Mouse (Mus musculus) heart, adult 2 months (tissue): ENCODE data around the gene Polq. TPM values are rescaled to one million over a fixed set of nuclear protein-coding genes. Genes with fewer than 3 reads are reported as not detected.

Experiments used
- DNase-seq, 2 experiments: peaks; one replicate each; pipeline ENCODE4 v3.0.0; 2021
- H3K27ac ChIP-seq: fragments of 200-600 bp; 2 replicates; pipeline ENCODE4 v1.8.1; 2022
- H3K27me3 ChIP-seq: fragments of 200-500 bp; 2 replicates; pipeline ENCODE4 v1.6.1; 2012; ENCODE audit warnings: mild to moderate bottlenecking, low read length, inconsistent platforms, mixed read lengths; ENCODE audit not compliant: control insufficient read depth, insufficient read depth
- H3K36me3 ChIP-seq: fragments of 200-500 bp; 2 replicates; pipeline ENCODE4 v1.6.1; 2012; ENCODE audit warnings: low read length, inconsistent platforms; ENCODE audit not compliant: control insufficient read depth, insufficient read depth
- H3K4me1 ChIP-seq: fragments of 200-500 bp; 2 replicates; pipeline ENCODE4 v1.6.1; 2011; ENCODE audit warnings: low read length; ENCODE audit not compliant: control insufficient read depth, insufficient read depth
- H3K4me3 ChIP-seq: fragments of 200-600 bp; 2 replicates; pipeline ENCODE4 v1.8.1; 2022
- H3K79me2 ChIP-seq: fragments of 200-500 bp; replicated peaks from 2 replicates; pipeline ENCODE4 v1.6.1; 2012; ENCODE audit warnings: mild to moderate bottlenecking, inconsistent platforms, low read length, moderate library complexity, mixed read lengths; ENCODE audit not compliant: control insufficient read depth, insufficient read depth
- H3K9ac ChIP-seq: fragments of 200-500 bp; 2 replicates; pipeline ENCODE4 v1.6.1; 2012; ENCODE audit warnings: low read depth, mild to moderate bottlenecking, control low read depth, inconsistent platforms, low read length, mixed read lengths
- CTCF ChIP-seq: fragments of 200-600 bp; IDR thresholded peaks from 2 replicates; pipeline ENCODE4 v1.8.1; 2022; ENCODE audit warnings: antibody characterized with exemption, mild to moderate bottlenecking, moderate library complexity
- EP300 ChIP-seq: fragments of 200-500 bp; IDR thresholded peaks from 2 replicates; pipeline ENCODE4 v1.6.1; 2011; ENCODE audit warnings: low read depth, low read length, control low read depth; ENCODE audit not compliant: insufficient read depth
- POLR2A ChIP-seq: fragments of 200-500 bp; IDR thresholded peaks from 2 replicates; pipeline ENCODE4 v1.6.1; 2011; ENCODE audit warnings: mild to moderate bottlenecking, low read depth, low read length, control low read depth; ENCODE audit not compliant: insufficient read depth
- WGBS: fragments of 180-500 bp; shearing (Covaris S2); methylation state at CpG from one replicate; pipeline ENCODE4 v1.1.7; 2018; 5-methylcytosine and 5-hydroxymethylcytosine counted together
- intact Hi-C: fragments of 180-260 bp; cut with DNase I; formaldehyde crosslinking; loops from one replicate; pipeline ENCODE4 v1.15.1; 2025
- polyA plus RNA-seq: library from polyadenylated mRNA; depleted of rRNA; stranded (reverse); fragments of >200 nt; gene quantifications from 2 replicates; pipeline ENCODE4 v1.2.3, GENCODE M21; 2012
- total RNA-seq, 2 experiments: library from RNA; stranded (reverse); gene quantifications; 2 replicates each; pipeline ENCODE4 v1.2.3; 2021

Polq gene
- total and polyA plus RNA-seq, 3 experiments, result 1.2 to 4.9 (median 4.7) TPM

- H3K79me2 ChIP-seq, result no peaks in the 10 kb centered on the region
- H3K4me1 ChIP-seq, result no peaks in the 10 kb centered on the region
- H3K27me3 ChIP-seq, result no peaks in the 10 kb centered on the region
- H3K27ac ChIP-seq, result peak overlapping the region; percentile 93
- no peak overlapping the region; the same call in 1 of the 2 replicates for H3K9ac ChIP-seq
- no peak for DNase-seq
- TF ChIP-seq EP300 (no peak), CTCF (no peak), POLR2A (no peak)
- peak overlapping the region; percentile 53 for H3K4me3 ChIP-seq
- intact Hi-C loops, result loop anchor here (2.0 kb wide), 1 partner anchor 43 kb away; no protein-coding TSS in a partner anchor
- peaks cover 10% of the 10 kb centered on the region; the same call in 1 of the 2 replicates for H3K36me3 ChIP-seq
These were observed 23.5 kb upstream of the Polq start for GRCm38 (mm10) chr16:36988066-36988465.

GRCm38 (mm10) chr16:36989493-36989892, 22.1 kb upstream of the Polq start:
- H3K27ac ChIP-seq, result peak overlapping the region; percentile 93
- 51% methylated on average over 8 of the region's 8 CpGs for WGBS
- peak; percentile 71 for TF ChIP-seq POLR2A
- no peak for TF ChIP-seq CTCF
- TF ChIP-seq EP300, result peak; percentile 62; the same call in 1 of the 2 replicates
- no peaks in the 10 kb centered on the region for H3K27me3 ChIP-seq
- peak overlapping the region; percentile 68 for H3K9ac ChIP-seq
- peaks cover 3% of the 10 kb centered on the region; the same call in 1 of the 2 replicates for H3K36me3 ChIP-seq
- peak overlapping the region; percentile 53 for H3K4me3 ChIP-seq
- DNase-seq, result peak in 1 of 2 experiments; percentile 42
- intact Hi-C loops, result loop anchor here (2.0 kb wide), 1 partner anchor 45 kb away; no protein-coding TSS in a partner anchor
- H3K79me2 ChIP-seq, result no peaks in the 10 kb centered on the region
- H3K4me1 ChIP-seq, result no peaks in the 10 kb centered on the region

- WGBS, result 36% methylated on average over 18 of the region's 18 CpGs
- Histone ChIP-seq H3K4me1 (no peaks in the 10 kb centered on the region), H3K36me3 (peaks cover 3% of the 10 kb centered on the region; the same call in 1 of the 2 replicates), H3K9ac (peak within 1 kb of the TSS; percentile 68), H3K79me2 (no peaks in the 10 kb centered on the region), H3K4me3 (peak within 1 kb of the TSS; percentile 53), H3K27me3 (no peaks in the 10 kb centered on the region), H3K27ac (peak within 1 kb of the TSS; percentile 93)
- intact Hi-C loops, result loop anchor here (1.0 to 2.0 kb wide), 2 partner anchors 21 to 45 kb away; partner anchors contain the start of gene Polq
- DNase-seq, result peak; percentile 49 to 63
- TF ChIP-seq EP300 (0 out of 2 replicates have a peak, but pooled peaks have one; percentile 15), CTCF (no peak), POLR2A (peak; percentile 76)
These were observed 21.5 kb upstream of the Polq start, which contains the start of gene Fbxo40 for GRCm38 (mm10) chr16:36989999-36990625. Gene Fbxo40 (minus strand): TSS chr16:36990467.

DNA sequence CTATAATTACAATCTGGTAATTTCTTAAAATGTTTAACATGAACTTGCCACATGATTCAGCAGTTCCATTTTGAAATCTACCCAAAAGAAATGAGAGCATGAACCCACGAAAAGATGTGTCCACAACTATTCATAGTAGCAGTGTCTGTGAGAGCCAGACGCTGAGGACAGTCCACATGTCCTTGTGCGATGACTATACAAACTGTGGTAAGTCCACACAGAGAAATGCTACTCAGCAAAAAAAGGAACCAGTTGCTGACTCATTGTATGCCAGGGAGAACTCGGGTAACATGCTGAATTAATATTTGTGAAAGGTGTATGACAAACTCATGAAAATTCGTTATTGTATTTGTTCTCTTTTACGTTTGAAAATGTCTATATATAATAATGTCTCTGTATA, 13.9 kb upstream of the Polq start:
- H3K79me2 ChIP-seq, result no peaks in the 10 kb centered on the region
- H3K4me3 ChIP-seq, result no peak overlapping the region
- intact Hi-C loops, result no loop called here
- DNase-seq, result no peak
- H3K27me3 ChIP-seq, result no peaks in the 10 kb centered on the region
- no peak overlapping the region; the same call in 1 of the 2 replicates for H3K27ac ChIP-seq
- TF ChIP-seq CTCF (no peak), EP300 (no peak), POLR2A (no peak)
- H3K36me3 ChIP-seq, result no peaks in the 10 kb centered on the region
- 69% methylated on average over 6 of the region's 6 CpGs for WGBS
- no peaks in the 10 kb centered on the region for H3K4me1 ChIP-seq
- no peak overlapping the region for H3K9ac ChIP-seq

DNA sequence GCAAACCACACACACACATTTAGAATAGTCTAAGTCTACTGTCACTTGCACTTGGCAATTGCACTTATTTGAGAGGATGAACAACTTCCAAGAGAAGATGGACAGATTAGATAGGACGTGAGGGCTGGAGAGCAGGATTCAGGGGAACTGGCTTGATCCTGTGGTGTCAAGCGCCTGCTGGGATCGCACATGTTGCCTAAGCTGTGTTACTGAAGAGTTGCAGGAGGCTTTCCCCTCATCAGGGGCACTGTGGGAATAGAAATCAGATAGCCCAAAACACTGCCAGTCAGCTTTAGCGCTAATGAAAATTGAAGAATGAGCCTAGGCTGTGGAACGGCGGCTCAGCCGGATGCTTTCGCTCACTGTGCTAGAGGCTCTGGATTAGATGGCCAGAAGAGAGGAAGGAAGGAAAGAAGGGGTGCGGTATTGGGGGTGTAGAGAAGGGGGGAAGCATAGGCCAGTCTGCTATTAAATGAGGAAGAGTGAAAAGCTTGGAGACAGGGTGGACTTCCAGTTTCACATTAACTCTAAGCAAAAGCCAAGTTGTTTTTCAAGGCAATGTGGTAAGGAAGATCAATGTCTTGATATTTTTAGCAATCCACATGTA, 12.1 kb upstream of the Polq start:
- intact Hi-C loops, result no loop called here
- 57% methylated on average over 9 of the region's 9 CpGs for WGBS

More for the DNA sequence above, 12.1 kb upstream of the Polq start:
- DNase-seq, result no peak
- H3K4me3 ChIP-seq, result no peak overlapping the region
- no peaks in the 10 kb centered on the region for H3K4me1 ChIP-seq
- TF ChIP-seq POLR2A (no peak), CTCF (no peak), EP300 (no peak)
- no peak overlapping the region for H3K9ac ChIP-seq
- H3K27ac ChIP-seq, result no peak overlapping the region
- H3K79me2 ChIP-seq, result no peaks in the 10 kb centered on the region
- no peaks in the 10 kb centered on the region for H3K27me3 ChIP-seq
- no peaks in the 10 kb centered on the region for H3K36me3 ChIP-seq
